In the genomic region with DNA sequence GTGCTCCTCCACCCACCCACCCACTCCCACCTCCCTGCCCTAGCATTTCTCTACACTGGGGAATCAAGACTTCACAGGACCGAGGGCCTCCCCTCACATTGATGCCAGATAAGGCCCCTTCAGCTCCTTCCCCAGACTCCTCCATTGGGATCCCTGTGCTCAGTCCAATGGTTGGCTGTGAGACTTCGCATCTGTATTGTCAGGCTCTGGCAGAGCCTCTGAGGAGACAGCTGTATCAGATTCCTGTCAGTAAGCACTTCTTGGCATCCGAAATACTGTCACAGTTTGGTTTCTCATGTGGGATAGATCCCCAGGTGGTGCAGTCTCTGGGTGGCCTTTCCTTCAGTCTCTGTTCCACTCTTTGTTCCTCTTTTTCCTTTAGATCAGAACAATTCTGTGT, we compare ENCODE assay signal across 26 mouse cellular contexts.
"Had no signal": no experiment of that assay in that cellular context is flagged by ENCODE, and none has a peak within 500 bp of the region (broad histone marks: within the 10 kb centered on the region; RNA-seq: fewer than 3 reads in every experiment).

No protein-coding gene starts in this region.

- H3K27me3 ChIP-seq: forebrain, embryonic 15.5 days; heart, embryonic 13.5 days; heart, embryonic 15.5 days; hindbrain, embryonic 13.5 days; hindbrain, embryonic 15.5 days; intestine, embryonic 15.5 days; kidney, embryonic 15.5 days; limb, embryonic 13.5 days; limb, embryonic 15.5 days had no signal

- H3K27ac ChIP-seq: forebrain, embryonic 15.5 days; heart, embryonic 13.5 days; heart, embryonic 15.5 days; hindbrain, embryonic 13.5 days; hindbrain, embryonic 15.5 days; hindbrain, postnatal 0 days; intestine, embryonic 15.5 days; kidney, embryonic 15.5 days; kidney, postnatal 0 days; limb, embryonic 13.5 days; limb, embryonic 15.5 days had no signal

- DNase-seq: forebrain, postnatal 0 days; gastrocnemius, postnatal 14 days; gastrocnemius, postnatal 36 days; heart, adult 18-20 months; heart, postnatal 14 days; heart, postnatal 36 days; kidney, adult 11 months; kidney, adult 2 months; kidney, adult 9 months; kidney, postnatal 14 days; kidney, postnatal 36 days; layer of hippocampus, adult 9-11 months; layer of hippocampus, postnatal 36 days; left cerebral cortex, postnatal 4 days had no signal

- H3K36me3 ChIP-seq: forebrain, embryonic 15.5 days; heart, embryonic 13.5 days; heart, embryonic 15.5 days; hindbrain, embryonic 13.5 days; hindbrain, embryonic 15.5 days; intestine, embryonic 15.5 days; kidney, embryonic 15.5 days; limb, embryonic 13.5 days; limb, embryonic 15.5 days had no signal

- H3K4me1 ChIP-seq: forebrain, embryonic 15.5 days; heart, embryonic 13.5 days; heart, embryonic 15.5 days; hindbrain, embryonic 13.5 days; hindbrain, embryonic 15.5 days; intestine, embryonic 15.5 days; kidney, embryonic 15.5 days; limb, embryonic 13.5 days; limb, embryonic 15.5 days had no signal

- ATAC-seq: forebrain, embryonic 15.5 days; forebrain, postnatal 0 days; hindbrain, postnatal 0 days; intestine, embryonic 15.5 days had no signal

- H3K4me2 ChIP-seq: forebrain, embryonic 15.5 days; heart, embryonic 11.5 days; heart, embryonic 13.5 days; heart, embryonic 15.5 days; hindbrain, embryonic 13.5 days; hindbrain, embryonic 15.5 days; intestine, embryonic 15.5 days; kidney, embryonic 15.5 days; limb, embryonic 13.5 days; limb, embryonic 15.5 days had no signal

- H3K9ac ChIP-seq: forebrain, embryonic 15.5 days; forebrain, postnatal 0 days; heart, embryonic 13.5 days; heart, embryonic 15.5 days; hindbrain, embryonic 13.5 days; hindbrain, embryonic 15.5 days; intestine, embryonic 15.5 days; kidney, embryonic 15.5 days; limb, embryonic 13.5 days; limb, embryonic 15.5 days had no signal

- H3K9me3 ChIP-seq: forebrain, embryonic 15.5 days; heart, embryonic 15.5 days; hindbrain, embryonic 15.5 days; intestine, embryonic 15.5 days; limb, embryonic 15.5 days had no signal

- H3K4me3 ChIP-seq: forebrain, embryonic 15.5 days; heart, embryonic 13.5 days; heart, embryonic 15.5 days; hindbrain, embryonic 13.5 days; hindbrain, embryonic 15.5 days; intestine, embryonic 15.5 days; kidney, embryonic 15.5 days; limb, embryonic 13.5 days; limb, embryonic 15.5 days had no signal
